Mouse (Mus musculus): ENCODE results near the gene Lmo7. TPM values are rescaled to one million over a fixed set of nuclear protein-coding genes. Genes with fewer than 3 reads are reported as not detected.
A peak's percentile ranks its signal among the peaks of the same experiment; 100 is the strongest.

Lmo7 gene
- total RNA-seq, 1 experiment, result 19.4 TPM

DNA sequence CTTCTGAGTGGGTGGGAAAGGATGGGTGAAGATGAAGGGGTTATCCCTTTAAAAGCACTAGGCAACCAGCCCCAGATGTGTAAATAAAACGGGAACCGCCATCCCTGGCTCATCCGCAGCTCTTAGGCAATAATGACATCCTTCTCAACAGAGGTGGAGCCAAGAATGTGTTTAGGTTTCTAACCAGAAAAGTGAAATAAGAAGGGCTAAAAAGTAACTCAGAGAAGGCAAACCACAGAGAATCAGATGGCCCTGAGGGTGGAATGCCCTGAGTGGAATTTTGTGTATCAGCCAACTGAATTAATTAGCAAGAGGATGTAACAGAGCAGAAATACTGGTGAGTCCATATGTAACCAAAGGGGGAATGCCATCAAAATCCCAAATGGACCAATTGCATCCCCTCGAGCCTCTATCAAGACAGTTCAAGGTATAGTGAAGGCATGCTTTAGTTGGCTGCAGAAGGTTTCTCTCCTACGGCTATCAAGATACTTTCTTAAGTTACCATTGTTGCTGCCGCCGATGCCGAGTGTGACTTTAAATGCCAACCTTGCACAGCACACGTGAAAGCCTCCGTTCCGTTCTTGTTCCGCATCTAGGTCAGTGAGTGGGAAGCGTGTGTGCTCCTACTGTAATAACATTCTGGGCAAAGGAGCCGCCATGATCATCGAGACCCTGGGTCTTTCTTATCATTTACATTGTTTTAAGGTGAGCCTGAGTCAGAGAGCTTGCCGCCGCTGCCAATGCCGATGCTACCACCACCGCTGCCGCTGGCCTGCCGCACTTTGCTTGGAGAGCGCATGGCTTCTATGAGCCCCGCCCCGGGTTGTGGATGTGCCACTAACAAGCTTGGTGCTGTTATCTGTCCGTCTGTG, 201.1 kb downstream of the Lmo7 start:
- TF ChIP-seq ZNF384 (IDR thresholded peaks at IDR 0.05; ENCODE audit: low read depth, low read length), result no peak
- TF ChIP-seq CHD2 (IDR thresholded peaks at IDR 0.05; ENCODE audit: low read depth, low read length), result no peak
- no peak for TF ChIP-seq MAFK (IDR thresholded peaks at IDR 0.05; ENCODE audit: insufficient read depth, low read depth, low read length)
- TF ChIP-seq HCFC1 (IDR thresholded peaks at IDR 0.05; ENCODE audit: borderline replicate concordance, insufficient read depth, low read length), result no peak
- TF ChIP-seq ZC3H11A (IDR thresholded peaks at IDR 0.05; ENCODE audit: borderline replicate concordance, low read depth, low read length), result no peak
- in situ Hi-C loops (cut with MboI; ENCODE audit: low sequenced_read_pairs in 2 of 2, unreplicated experiment in 2 of 2), result no loop called here
- DNase-seq (ENCODE audit: low read depth, low spot score), result peak; percentile 8
- Histone ChIP-seq H3K36me3 (ENCODE audit: control insufficient read depth, insufficient read depth, low read length, poor library complexity, severe bottlenecking) (no peaks in the 10 kb centered on the region), H3K27ac (ENCODE audit: insufficient read depth, low read depth, low read length, poor library complexity, severe bottlenecking) (no peak overlapping the region), H3K9me3 (ENCODE audit: control insufficient read depth, insufficient read depth, low read depth, low read length) (no peaks in the 10 kb centered on the region), H3K9ac (ENCODE audit: insufficient read depth, low read depth, low read length, poor library complexity, severe bottlenecking) (0 out of 2 replicates have a peak overlapping the region, but pooled peaks have one; percentile 2), H3K4me1 (ENCODE audit: control insufficient read depth in 2 of 2, insufficient read depth in 2 of 2, low read length in 2 of 2, poor library complexity in 1 of 2) (no peaks in the 10 kb centered on the region), H3K4me3 (ENCODE audit: insufficient read depth in 1 of 2, low read depth in 1 of 2, low read length in 2 of 2, poor library complexity in 1 of 2, severe bottlenecking in 1 of 2) (peak overlapping the region; percentile 18 to 49)

DNA sequence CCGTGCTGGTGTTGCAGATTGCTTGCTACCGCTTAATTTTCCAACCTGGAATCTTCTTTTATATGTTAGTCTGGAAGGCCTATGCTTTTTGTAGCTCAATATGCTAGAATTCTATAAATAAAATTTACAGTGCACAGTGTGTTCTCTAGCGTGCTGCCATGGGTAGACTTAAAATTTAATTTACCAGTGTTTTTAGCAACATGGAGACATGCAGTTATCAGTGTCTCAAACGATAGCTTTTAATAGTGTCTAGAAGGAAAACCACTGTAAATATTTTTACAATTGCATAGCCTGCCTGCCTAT, 201.6 kb downstream of the Lmo7 start:
- H3K27ac ChIP-seq (ENCODE audit: insufficient read depth, low read depth, low read length, poor library complexity, severe bottlenecking), result no peak overlapping the region
- in situ Hi-C loops (cut with MboI; ENCODE audit: low sequenced_read_pairs in 2 of 2, unreplicated experiment in 2 of 2), result no loop called here
- no peak for TF ChIP-seq MAFK (IDR thresholded peaks at IDR 0.05; ENCODE audit: insufficient read depth, low read depth, low read length)
- DNase-seq (ENCODE audit: low read depth, low spot score), result no peak
- no peak overlapping the region for H3K9ac ChIP-seq (ENCODE audit: insufficient read depth, low read depth, low read length, poor library complexity, severe bottlenecking)
- H3K4me3 ChIP-seq (ENCODE audit: insufficient read depth in 1 of 2, low read depth in 1 of 2, low read length in 2 of 2, poor library complexity in 1 of 2, severe bottlenecking in 1 of 2), result peak overlapping the region in 1 of 2 experiments; percentile 18; a peak in 2 of 4 replicates
- no peaks in the 10 kb centered on the region for H3K9me3 ChIP-seq (ENCODE audit: control insufficient read depth, insufficient read depth, low read depth, low read length)
- no peaks in the 10 kb centered on the region for H3K4me1 ChIP-seq (ENCODE audit: control insufficient read depth in 2 of 2, insufficient read depth in 2 of 2, low read length in 2 of 2, poor library complexity in 1 of 2)
- H3K36me3 ChIP-seq (ENCODE audit: control insufficient read depth, insufficient read depth, low read length, poor library complexity, severe bottlenecking), result no peaks in the 10 kb centered on the region

DNA sequence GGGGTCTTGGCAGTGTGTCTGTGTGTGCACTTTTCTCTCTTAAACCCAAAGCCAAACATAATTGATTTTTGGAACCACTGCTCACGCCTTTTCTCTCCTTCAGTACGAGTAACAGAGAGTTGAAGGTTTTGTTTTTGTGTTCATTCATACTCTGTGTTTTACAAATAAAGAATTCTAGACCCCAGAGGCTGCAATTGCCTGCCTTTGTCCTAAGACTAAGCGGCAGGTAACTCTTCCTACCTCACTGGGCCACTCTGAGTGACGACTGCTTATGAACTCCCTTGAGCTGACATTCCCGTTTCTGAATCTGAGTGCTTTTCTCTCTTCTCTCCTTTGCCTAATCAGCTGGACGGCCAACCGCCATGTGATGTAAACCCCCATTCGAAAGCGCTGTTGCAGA, 203.8 kb downstream of the Lmo7 start:
- TF ChIP-seq MAFK (IDR thresholded peaks at IDR 0.05; ENCODE audit: insufficient read depth, low read depth, low read length) (no peak), HCFC1 (IDR thresholded peaks at IDR 0.05; ENCODE audit: borderline replicate concordance, insufficient read depth, low read length) (no peak), ZNF384 (IDR thresholded peaks at IDR 0.05; ENCODE audit: low read depth, low read length) (no peak), ZC3H11A (IDR thresholded peaks at IDR 0.05; ENCODE audit: borderline replicate concordance, low read depth, low read length) (no peak), CHD2 (IDR thresholded peaks at IDR 0.05; ENCODE audit: low read depth, low read length) (no peak)
- no peaks in the 10 kb centered on the region for H3K36me3 ChIP-seq (ENCODE audit: control insufficient read depth, insufficient read depth, low read length, poor library complexity, severe bottlenecking)
- no peak overlapping the region for H3K4me3 ChIP-seq (ENCODE audit: insufficient read depth in 1 of 2, low read depth in 1 of 2, low read length in 2 of 2, poor library complexity in 1 of 2, severe bottlenecking in 1 of 2)
- H3K9ac ChIP-seq (ENCODE audit: insufficient read depth, low read depth, low read length, poor library complexity, severe bottlenecking), result no peak overlapping the region
- DNase-seq (ENCODE audit: low read depth, low spot score), result no peak
- in situ Hi-C loops (cut with MboI; ENCODE audit: low sequenced_read_pairs in 2 of 2, unreplicated experiment in 2 of 2), result no loop called here
- H3K4me1 ChIP-seq (ENCODE audit: control insufficient read depth in 2 of 2, insufficient read depth in 2 of 2, low read length in 2 of 2, poor library complexity in 1 of 2), result no peaks in the 10 kb centered on the region
- H3K9me3 ChIP-seq (ENCODE audit: control insufficient read depth, insufficient read depth, low read depth, low read length), result no peaks in the 10 kb centered on the region
- no peak overlapping the region for H3K27ac ChIP-seq (ENCODE audit: insufficient read depth, low read depth, low read length, poor library complexity, severe bottlenecking)

DNA sequence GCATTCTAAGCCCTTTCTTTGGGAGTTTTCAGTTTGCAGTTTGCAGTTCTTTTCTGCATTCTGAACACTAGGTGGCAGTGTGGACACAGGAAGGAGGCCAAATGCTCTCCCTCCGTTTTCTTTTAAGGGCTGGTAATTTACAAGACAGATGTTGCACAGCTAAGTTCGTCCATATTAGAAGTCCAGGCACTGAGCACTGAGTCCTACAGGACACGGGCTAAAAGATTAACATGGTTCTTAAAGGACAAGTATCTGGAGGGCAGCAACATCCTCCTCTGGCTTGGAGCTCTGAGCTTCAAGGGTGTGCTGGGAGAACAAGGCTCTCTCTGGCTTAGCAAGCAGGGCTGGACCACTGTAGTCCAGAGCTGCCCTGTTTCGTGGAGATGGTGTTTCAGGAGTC, 213.2 kb downstream of the Lmo7 start:
- Histone ChIP-seq H3K36me3 (ENCODE audit: control insufficient read depth, insufficient read depth, low read length, poor library complexity, severe bottlenecking) (no peaks in the 10 kb centered on the region), H3K4me3 (ENCODE audit: insufficient read depth in 1 of 2, low read depth in 1 of 2, low read length in 2 of 2, poor library complexity in 1 of 2, severe bottlenecking in 1 of 2) (no peak overlapping the region), H3K4me1 (ENCODE audit: control insufficient read depth in 2 of 2, insufficient read depth in 2 of 2, low read length in 2 of 2, poor library complexity in 1 of 2) (no peaks in the 10 kb centered on the region), H3K9ac (ENCODE audit: insufficient read depth, low read depth, low read length, poor library complexity, severe bottlenecking) (no peak overlapping the region), H3K27ac (ENCODE audit: insufficient read depth, low read depth, low read length, poor library complexity, severe bottlenecking) (no peak overlapping the region), H3K9me3 (ENCODE audit: control insufficient read depth, insufficient read depth, low read depth, low read length) (no peaks in the 10 kb centered on the region)
- DNase-seq (ENCODE audit: low read depth, low spot score), result peak; percentile 66
- TF ChIP-seq ZC3H11A (IDR thresholded peaks at IDR 0.05; ENCODE audit: borderline replicate concordance, low read depth, low read length) (peak; percentile 37; the same call in 1 of the 2 replicates), ZNF384 (IDR thresholded peaks at IDR 0.05; ENCODE audit: low read depth, low read length) (no peak)
- in situ Hi-C loops (cut with MboI; ENCODE audit: low sequenced_read_pairs in 2 of 2, unreplicated experiment in 2 of 2), result loop anchor here in 1 of 2 experiments (10.0 kb wide), 1 partner anchor 572 kb away; no protein-coding TSS in a partner anchor
